Mouse (Mus musculus): ENCODE results near the gene Ptpn21.
A peak's percentile ranks its signal among the peaks of the same experiment; 100 is the strongest.

Gene Ptpn21

DNA sequence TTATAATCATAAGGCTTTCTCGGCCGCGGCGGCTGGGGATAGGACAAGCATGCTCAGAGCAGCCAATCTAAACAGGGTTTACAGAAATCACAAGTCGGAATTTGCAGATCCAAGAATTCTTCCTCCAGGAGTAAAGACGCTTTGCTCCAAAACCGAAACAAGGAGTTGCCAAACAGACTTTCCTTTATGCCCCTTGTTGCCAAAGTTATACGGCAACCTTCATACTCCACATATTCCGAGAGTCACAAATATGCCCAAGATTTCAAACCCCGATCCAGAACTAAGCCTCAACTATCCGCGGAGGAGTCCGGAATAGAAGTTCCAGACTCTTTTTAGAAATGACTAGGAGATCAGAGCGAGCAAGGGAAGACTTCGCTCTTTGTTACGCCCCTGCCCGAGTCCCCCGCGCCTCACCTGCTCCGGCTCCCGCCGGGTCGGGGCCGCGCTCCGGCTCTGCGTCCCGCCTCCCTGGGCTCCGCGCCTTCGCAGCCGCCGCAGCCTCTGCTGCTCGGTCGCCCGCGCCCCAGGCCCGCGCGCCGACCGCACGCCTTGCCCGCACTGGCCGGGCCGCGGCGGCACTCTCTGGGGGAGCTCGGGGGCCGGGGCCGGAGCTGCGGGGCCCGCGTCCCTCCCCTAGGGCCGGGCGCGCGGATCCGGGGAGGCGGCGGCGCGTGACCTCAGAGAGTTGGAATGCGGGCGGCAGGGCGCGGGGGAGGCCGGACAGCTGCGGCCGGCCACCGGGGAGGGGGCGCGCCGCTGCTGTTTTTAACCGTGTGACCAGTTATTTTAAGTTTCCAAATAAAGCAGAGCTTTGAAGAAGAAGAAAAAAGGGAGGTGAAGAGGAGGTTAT, at the start of gene Ptpn21:
TSS of gene Ptpn21 (minus strand) at position 455 of the 850 bp plus-strand sequence.
- DNase-seq (ENCODE audit: low read depth, low spot score) = no peak

DNA sequence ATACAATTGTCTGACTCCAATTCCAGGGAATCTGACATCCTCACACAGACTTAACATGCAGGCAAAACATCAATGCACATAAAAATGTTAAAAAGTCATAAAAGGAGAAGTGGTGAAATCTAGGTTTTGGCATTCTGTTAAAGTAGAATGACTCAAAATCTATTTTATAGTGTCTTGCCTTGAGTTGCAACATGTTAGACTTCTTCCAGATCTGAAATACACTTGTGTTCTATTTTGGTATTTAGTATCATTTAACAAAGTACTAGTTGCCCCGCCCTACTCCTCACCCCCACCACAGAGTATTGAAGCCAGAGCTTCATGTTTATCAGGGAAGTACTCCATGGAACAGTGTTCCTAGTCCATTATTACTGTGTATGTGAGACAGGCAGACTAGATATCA, 47.0 kb upstream of the Ptpn21 start:
- DNase-seq (ENCODE audit: low read depth, low spot score) = no peak

DNA sequence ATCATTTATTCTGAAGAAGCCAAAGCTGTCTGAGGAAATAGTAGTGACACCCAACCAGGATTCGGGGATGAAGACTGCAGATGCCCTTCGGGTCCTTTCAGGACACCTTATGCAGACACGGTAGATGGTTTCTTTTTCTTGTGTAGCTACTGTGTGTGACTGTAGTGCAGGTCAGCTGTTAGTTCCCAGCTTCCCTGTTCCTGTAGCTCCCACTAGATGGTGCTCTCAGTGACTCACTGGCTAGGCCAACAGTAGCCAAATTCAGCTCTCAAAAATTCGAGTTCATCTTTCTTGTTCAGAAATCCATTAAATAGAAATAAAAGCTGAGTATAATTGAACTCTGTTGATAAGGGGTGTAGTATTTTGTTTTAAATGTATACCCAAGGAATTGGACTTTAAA, 41.9 kb upstream of the Ptpn21 start:
- DNase-seq (ENCODE audit: low read depth, low spot score) = no peak

DNA sequence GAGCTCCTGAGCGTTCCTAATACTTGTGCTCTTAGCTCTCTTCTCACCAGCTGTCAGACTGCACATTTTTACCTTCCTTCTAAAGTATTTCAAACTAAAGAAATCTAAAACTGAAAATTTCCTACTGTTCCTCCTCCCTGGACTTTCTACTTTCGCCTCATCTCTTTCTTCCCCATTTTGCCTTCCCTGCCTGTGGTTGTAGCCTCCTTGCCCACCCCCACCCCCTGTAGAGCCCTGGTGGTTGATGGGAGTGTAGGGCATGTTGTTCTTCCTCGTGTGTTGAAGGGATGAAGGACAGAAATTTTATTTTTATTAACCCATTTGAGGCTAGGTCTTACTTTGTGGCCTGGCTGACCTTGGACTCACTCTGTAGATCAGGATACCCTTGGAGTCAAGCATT, 40.3 kb upstream of the Ptpn21 start:
- no peak for DNase-seq (ENCODE audit: low read depth, low spot score)

DNA sequence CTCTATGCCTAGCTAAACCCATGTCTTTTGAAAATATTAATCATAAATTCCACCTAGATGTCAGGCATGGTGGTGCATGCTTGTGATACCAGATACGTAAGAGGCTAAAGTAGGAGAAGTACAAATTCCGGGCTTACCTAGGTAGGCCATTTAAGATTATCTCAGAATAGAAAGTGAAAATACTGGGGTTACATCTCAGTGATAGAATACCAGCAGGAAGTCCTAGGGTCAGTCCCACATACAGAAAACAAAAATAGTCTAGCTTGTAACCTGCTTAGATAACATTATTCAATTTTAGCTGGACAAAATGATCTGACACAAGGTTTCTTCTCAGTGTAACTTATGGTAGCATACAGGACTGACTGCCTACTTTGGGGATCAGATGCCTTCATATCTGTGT, 29.0 kb upstream of the Ptpn21 start:
- no peak for DNase-seq (ENCODE audit: low read depth, low spot score)

DNA sequence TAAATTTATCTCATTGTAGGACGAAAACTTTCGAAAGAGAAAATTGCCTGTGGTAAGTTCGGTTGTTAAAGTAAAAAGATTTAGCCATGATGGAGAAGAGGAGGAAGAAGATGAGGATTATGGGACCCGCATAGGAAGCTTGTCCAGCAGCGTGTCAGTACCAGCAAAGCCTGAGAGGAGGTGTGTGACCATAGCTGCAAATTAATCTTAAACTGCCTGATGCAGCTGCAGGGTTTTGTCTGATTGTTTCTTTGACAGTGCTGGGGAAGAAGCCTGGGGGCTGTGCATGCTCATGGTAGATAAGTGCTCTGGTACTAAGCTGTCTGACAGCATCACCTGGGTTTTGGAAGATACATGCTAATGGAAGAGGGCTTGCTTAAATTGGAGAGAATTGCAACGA, 22.5 kb upstream of the Ptpn21 start:
- no peak for DNase-seq (ENCODE audit: low read depth, low spot score)

DNA sequence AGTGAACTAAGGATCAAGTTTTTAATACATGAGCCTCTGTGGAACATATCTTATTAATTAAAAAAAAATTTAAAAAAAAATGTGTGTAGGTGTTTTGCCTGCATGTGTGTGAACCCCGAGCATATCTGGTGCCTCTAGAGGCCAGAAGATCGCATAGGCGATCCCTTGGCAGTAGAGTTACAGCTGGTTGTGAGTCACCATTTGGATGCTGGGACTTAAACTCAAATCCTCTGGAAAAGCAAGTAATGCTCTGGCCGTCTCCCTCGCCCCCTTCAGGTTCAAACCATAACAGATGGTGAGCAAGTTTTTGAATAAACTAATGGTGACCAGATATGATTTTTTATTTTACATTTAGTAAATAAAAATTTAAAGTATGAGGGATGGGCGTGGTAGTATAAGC, 20.4 kb upstream of the Ptpn21 start:
- DNase-seq (ENCODE audit: low read depth, low spot score) = no peak

DNA sequence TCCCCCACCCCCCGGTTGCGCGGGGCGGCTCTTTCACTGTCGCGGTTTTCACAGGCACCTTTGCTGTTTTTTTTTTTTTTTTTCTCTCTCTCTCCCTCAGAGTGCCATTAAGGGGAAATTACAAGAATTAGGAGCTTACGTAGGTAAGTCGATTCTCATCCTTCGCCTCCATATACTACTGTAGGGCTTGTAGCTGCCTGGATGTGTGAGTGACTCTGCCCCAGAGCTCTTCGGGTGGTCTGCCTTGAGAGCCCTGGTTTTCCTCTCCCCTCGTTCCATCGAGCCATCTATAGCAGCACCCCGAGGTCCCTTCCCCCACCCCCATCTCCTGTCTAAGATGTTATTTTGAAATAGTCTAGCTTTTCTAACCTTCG, 10.2 kb upstream of the Ptpn21 start:
- DNase-seq (ENCODE audit: low read depth, low spot score) = no peak

DNA sequence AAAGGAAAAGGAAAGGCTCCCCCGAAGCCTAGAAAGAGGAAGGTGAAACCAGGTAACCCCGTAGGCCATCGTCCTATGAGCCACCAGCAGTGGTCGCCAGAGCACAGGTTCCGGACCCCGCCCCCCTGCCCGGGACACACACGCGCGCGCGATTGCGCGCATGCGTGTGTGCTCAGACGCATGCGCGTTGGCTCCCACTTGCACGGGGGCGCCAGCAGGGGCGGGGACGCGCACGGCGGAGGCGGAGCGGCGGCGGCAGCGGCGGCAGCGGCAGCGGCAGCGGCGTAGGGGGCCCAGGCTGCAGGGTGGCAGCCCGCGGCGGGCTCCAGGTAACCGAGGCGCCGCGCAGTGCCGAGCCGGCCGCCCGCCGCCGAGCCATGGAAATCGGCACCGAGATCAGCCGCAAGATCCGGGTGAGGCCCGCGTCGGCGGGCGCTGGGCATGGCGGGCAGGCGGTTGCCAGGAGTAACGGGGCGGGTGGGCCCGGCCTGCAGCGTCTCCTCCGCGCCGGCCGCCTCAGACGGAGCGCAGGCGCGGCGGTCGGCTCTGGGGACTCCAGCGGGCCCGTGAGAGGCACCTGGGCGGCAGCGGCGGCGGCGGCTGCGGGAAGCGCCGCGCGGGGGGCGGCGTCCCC, 9.7 kb upstream of the Ptpn21 start, which contains the start of gene Zc3h14:
TSS of gene Zc3h14 (plus strand) at position 219 of the 634 bp plus-strand sequence.
- DNase-seq (ENCODE audit: low read depth, low spot score) = peak; percentile 94

DNA sequence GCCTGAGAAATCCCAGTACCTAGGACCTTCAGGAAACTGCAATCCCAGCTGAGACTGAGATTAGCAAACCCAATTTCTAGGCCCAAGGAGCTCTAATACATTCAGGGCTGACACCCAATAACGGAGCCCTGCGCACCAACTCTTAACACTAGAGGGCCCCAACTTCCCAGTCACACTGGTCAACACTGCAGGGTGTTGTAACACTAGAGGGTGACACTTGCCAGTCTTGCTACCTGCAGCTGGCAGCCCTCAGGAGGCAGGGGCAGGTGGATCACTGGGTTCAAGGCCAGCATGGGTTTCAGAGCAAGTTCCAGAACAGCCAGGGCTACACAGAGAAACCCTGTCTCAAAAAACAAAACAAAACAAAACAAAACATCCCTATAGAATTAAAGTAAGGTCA, 8.9 kb upstream of the Ptpn21 start:
- peak; percentile 39 for DNase-seq (ENCODE audit: low read depth, low spot score)

DNA sequence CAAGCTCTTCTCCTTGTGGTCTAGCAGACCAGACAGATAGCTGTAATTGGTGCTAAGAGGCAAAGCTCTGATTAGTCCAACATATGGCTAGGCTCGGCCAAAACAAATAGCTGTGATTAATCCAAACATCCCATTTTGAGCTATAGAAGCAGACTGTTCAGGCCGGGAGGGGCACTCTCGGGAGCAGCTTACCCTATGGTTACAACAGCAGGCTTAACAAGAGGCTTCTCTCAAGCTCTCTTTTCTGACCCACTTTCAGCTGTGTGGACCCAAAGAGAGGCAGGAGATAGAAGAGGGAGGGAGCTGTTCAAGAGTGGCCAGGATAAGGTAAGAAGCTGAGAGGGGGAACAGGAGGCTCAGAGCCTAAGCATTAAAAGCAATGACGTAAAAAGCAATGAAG, 8.4 kb upstream of the Ptpn21 start:
- peak; percentile 49 for DNase-seq (ENCODE audit: low read depth, low spot score)

DNA sequence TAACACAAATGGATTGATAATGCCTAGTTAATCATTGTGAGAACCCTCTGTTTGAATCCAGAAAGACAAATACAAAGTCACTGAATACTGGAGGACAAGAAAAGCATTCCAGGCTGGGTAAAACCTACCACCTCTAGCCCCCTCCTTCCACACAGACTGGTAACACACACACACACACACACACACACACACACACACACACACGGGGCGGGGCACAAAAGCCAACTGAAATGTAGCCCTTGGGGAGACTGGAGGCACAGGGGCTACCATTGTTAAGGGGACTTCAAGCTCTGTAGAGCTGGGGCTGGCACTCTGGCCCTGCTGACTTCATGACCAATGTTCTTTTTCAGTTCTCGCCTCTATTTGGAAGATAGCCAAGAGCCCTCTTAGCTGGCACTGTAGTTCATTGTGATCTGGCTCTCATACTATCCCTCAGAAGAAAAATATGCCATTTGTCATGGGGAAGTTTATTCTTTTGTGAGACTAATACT, 3.9 kb upstream of the Ptpn21 start:
- DNase-seq (ENCODE audit: low read depth, low spot score) = no peak

DNA sequence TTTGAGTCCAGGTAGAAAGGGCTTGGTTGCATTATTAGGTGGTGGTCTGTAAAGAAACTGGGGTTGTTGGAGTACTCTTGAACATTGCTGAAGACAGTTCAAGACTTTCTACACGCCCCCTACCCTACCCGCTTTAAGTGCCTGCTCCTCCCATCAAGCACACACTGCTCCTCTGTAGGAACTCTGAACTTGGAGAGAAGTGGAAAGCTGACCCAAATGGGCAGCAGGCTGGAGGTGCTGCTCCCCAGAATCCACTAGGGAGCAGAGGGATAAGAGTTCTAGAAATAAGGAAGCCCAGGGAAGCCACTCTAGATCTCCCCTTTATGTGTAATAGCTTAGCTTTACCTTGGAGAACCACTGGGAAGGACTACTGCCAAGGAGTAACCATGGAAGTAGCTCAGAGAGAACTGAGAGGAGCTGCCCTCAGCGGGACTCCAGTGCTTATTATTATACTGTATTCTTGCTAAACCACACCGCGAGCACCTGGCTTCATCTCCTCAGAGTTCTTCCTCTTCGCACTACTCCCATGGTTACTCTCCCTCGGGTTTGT, 671 bp upstream of the Ptpn21 start:
- no peak for DNase-seq (ENCODE audit: low read depth, low spot score)

DNA sequence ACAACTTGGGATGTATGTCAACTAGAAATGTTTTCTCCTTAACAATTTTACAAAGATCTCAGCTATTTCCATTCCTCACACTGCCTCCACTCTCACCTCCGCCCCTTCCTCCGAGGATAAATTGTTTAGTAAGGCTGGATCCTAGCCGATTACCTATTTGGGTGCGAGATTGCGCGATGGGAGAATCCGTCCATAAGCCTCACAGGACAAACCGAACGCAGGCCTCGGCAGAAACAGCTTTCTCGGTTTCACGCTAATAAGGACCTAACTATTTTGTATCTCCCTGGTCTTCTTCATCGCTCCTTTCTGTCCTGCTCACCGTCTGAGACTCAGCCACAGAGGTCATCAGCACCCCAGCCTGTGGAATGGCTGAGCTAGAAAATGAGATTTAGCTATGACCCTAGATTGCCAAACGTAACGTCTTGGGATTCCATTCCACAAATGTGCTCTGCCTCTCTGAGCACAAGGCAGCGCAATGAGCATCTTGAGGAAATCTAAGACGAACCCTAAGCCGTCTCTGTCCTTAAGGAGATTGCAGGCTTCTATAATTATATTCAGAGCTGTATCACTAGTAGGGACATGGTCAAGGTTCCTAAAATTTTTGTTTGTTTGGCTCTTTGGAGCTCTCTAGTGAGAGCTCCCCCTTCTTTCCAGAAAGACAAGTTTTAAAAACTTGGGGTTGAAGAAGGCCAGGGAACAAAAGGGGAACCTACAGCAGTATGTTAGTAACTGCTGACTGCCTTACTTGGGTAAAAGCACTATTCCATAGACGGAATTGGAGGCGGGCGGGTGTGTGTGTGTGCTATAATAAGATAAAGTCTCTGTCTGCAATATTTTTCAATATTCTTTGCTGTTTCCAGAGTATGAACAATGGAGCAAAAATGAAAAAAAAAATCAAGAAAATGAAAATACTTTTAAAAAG, 2.1 kb downstream of the Ptpn21 start:
- no peak for DNase-seq (ENCODE audit: low read depth, low spot score)

DNA sequence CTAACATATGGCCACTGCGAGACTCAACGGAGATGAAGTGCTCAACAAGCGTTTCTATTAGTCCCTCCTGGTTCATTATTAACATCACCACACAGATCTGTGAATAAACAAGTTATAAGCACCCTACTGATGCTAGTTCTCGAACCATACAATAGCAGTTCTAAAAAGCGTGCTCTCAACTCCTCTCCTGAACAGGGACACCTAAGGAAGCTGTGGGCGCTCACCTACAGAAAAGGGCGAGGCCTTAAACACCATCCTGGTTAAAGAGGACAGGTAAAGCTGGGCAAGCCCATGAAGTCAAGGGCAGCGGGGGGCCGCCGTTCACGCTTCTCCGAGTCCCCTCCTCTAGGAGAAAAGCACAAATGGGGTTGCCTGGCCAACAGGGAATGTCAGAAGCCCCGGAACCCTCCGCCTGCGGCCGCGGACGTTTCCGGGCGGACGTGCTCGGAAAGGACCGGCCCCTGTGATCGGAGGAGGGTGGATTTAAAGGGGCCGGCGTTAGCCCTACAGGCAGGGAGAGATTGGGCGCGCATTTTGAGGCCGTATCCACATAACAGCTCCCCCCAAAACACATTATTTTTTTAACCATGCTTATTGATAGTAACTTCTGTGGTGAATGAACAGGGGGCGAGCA, 2.8 kb downstream of the Ptpn21 start:
- DNase-seq (ENCODE audit: low read depth, low spot score) = peak; percentile 78

DNA sequence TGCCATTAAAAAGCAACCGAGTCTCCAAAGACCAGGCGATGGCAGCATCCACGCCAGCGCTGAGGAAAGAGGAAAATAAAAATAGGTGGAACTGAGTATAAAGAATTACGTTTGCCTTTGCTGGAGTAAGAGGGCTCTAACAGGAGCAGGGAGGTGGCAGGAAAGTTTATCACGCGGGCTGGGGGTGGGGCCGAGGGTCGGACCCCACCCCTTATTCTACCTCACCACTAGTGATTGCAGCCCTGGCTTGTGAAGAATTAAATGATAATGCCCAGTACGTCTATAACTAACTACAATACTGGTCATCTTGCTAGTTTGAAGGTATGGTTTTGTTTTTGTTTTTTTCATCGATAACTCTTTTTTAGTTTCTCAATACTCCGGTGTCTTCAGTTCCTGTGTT, 3.4 kb downstream of the Ptpn21 start:
- DNase-seq (ENCODE audit: low read depth, low spot score) = no peak

DNA sequence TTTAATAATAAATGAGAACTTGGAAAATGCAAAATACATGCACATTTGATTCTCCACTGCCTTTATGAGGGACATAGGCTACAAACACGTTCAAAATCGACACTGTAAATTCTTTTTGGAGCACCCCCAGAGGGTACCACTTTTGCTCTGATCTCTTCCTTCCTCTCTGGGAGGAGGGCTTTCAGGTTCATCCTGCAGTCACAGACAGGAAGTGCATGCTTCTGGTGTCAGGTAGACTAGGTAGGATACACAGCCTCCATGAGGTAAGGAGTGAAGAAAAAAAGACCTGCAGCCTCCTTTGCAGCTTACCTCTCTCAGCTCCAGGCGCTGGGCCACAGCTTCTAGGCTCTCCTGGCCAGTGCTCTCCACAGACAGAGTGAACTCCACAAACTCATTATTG, 4.0 kb downstream of the Ptpn21 start:
- DNase-seq (ENCODE audit: low read depth, low spot score) = no peak

DNA sequence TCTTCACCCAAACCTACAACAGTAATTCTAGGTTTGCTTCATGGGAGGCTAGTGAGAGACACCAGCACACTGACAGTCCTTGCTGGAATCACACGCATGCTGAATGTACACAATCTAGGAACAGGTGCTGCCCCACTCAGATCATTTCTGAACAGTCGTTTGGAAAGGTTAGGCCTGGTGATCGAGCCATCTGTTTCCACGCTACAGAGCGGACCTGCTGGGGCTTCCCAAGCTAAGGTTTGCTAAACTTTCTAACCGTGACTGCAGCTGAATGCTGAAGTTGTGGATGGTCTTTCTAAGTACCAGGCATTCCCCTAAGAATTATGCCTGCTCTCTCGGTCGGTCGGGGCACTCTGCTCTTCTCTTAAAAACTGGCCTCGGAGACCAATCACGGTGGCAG, 6.5 kb downstream of the Ptpn21 start:
- no peak for DNase-seq (ENCODE audit: low read depth, low spot score)

DNA sequence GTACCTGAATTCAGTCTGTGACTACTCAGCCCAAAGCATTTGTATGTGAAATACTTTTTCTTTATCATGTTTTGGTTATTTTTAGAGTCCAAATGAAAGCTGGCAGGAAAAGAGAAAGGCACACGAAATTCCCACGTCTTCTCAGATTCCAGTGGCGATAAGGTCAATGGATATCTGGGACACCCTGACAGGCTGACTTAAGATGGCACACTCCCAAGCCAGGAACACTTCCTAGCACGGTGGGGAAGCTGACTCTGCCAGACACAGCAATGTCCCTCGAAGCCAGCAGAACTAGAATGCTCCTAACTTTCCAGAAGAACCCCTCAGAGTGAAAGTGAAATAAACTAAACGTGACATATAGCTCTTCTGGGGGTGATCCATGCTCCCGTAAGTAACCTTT, 10.0 kb downstream of the Ptpn21 start:
- no peak for DNase-seq (ENCODE audit: low read depth, low spot score)

DNA sequence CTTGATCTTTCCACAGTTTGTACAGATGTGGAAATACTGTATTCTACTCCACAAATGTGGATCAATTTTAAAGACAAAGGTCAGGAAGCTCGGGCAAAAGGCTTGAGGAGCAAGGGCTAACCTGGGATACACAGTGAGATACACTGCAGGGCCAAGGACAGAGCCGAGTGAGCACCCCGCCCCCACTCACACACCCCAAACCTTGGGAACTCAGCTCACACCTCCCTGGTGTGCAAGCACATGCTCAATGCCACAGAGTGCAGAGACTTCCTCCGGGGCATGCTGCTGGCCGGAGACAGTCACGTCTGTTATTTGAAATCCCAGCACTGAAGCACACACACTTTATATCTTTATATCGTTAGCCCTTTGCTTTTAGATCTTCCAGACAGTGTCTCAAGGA, 11.1 kb downstream of the Ptpn21 start:
- no peak for DNase-seq (ENCODE audit: low read depth, low spot score)

DNA sequence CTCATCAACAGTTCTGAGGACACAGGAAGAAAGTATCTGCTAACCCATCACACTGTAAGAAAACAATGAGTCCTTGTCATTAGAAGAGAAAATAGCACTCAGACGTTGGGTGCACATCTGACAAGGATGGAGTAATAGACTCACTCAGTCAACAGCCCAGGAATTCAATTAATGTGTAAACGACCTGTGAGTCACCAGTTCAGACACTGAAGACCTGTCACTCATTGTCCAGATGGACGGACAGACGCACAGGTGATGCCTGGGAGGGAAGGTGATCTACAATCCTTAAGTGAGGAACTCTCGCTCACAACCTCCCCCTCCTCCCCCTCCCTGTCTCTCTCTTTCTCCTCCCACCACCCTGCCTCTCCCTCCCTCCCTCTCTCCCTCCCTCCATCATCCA, 12.2 kb downstream of the Ptpn21 start:
- no peak for DNase-seq (ENCODE audit: low read depth, low spot score)
